Mouse (Mus musculus) testis, postnatal 14 days (tissue): ENCODE measurements at regions not wholly inside any gene's neighbourhood (a gene's known extent, or its start where the extent isn't known, plus 50 kb on each side); places are given as distances from the start of the nearest gene placed in this dataset.
"Not testable (repeated sequence)": the region's sequence is repeated elsewhere in the genome, so short reads cannot be mapped to it uniquely, and the experiment has no call there.

Source experiments
- DNase-seq: peaks from one replicate; pipeline ENCODE4 v3.0.0; 2021; ENCODE audit warnings: low spot score

DNA sequence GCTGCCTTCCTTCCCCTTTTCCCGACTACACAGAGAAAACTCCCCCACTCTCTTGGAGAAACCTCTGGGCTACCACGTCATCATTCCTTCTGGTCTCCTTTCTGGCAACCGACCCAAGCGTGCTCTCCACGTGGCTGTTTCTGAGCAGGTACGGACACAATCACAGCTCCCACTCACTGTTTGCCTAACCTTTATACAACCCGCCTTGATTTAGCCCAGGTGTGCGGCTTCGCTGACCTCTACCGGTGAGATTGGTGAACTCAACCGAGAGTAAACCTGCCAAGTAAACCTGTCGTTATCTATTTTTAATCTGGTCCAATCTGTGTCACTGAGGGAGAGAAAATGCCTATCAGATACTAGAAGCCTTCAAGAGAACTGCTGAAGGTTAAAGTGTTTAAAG, 142.7 kb upstream of the Gnai1 start:
- no peak for DNase-seq

DNA sequence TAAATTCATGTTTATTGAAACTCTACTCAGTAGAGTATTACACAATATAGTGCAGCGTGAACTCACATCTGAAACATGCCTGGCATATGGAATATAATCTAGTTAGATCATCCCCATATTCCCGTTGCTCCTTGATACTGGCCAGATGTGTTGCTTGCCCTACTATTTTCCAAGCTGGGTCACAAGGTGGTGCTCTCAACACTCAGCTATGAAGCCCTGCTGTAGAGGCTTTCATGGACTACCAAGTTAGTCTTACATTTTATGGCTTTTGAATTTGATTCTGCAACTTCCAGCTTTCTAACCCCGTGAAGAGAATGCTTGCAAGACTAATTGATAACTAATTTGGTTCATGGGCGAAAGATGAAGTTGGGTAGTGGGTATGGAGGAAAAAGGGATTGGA, 134.2 kb upstream of the Gnai1 start:
- DNase-seq: no peak

DNA sequence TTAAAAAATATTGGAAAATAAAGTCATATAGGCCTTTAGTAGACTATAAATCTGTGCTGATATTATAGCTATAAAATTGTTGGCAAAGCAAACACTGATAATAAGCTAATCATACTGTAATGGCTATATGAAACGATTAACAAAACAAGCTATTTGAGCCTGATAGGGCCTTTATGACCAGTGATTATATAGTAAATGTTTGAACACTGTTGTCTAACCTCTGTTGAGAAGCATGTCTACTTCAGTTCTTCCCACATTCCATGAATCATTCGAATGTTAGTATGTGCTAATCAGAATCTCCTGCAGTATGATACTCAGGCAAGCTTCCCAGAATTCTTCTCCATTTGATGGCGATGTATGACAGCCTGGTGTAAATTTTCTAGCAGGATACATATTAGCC, 129.6 kb upstream of the Gnai1 start:
- no peak for DNase-seq

DNA sequence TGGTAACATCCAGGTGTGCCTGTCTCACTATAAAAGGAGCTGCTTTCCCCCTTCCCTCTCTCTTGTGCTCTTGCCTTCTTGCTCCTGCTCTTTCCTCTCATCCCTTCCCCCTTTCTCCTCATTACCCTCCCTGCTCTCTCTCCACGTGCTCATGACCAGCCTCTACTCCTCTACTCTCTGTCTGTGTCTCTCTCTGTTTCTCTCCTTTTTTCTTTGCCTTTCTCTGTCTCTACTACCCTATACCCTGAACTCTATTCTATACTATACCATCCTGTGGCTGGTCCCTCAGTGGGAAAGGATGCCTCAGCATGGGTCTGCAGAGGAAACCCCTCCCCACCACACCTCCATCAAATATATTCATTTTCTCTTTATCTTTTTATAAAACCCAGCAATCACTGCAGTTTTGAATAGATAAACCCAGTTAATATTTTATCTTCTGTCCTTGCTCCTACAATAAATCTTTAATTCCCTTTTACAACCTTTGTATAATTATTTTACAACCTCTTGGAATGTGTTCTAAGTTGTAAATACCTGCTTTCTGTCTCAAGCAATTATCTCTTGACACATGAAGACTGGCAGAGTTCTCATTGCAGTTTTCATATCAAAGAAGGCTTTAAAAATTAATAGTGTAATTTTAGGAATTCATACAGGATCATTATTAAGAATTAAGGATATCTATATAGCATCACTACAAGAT, 127.1 kb upstream of the Gnai1 start:
- DNase-seq: no peak

DNA sequence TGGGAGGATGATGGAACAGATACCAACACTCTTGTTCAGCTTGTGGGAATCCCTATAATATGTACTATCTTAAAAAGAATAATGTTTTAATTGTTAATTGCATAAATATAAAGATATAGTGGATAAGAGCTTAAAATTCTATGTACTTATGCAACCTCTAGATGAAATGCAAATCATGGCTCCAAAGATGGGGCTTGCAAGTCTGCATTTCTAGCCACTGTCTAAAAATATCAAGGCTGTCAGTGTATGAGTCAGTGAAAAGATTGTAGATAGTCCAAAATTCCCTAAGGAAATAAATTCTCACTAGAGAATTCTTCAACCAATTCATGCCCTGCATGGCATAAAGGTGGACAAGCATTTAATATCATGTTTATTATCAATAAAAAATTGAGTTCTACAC, 124.2 kb upstream of the Gnai1 start:
- no peak for DNase-seq

DNA sequence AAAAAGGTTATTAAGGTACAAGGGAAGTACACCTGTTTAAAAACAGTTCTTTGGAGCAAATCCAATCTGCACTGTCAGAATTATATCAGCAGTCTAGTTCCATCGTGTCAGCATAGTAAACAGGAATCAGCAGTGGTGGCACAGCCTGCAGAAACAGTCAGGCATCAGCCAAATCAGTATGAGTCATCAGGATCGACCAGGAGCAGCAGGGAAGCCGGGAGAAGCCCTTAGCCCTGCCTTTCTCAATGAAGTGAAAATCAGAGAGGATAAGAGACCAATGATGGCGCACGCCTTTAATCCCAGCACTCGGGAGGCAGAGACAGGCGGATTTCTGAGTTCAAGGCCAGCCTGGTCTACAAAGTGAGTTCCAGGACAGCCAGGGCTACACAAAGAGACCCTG, 118.3 kb upstream of the Gnai1 start:
- DNase-seq: no peak

DNA sequence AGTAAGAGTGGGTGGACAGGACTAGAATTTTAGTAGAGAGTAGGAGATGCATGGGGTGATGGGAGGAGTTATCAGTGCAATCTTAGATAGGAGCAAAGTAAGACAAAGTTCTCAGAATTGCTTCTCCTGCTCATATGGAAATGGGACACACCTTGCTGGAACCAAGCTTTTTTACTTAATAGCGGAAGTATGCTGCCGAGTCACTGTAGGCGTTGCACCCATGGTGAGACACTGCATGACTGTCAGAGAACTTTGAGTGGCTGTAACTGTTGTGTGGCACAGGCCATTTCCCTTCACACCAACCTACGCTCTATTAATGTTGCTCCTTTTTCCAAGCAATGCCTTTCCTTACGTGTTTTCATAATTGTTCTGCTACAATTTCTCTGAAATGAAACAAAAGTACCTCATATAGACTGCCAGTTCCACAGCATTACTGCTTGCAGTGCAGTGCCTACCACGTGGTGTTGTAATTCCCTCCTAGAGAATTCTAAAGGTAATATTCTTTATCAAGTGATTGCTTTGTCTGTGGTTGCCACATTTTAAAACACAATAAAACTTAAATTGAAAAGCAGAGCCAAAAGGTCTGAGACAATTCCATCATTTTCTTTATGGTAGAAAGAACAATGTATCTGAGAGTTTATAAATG, 117.3 kb upstream of the Gnai1 start:
- no peak for DNase-seq

DNA sequence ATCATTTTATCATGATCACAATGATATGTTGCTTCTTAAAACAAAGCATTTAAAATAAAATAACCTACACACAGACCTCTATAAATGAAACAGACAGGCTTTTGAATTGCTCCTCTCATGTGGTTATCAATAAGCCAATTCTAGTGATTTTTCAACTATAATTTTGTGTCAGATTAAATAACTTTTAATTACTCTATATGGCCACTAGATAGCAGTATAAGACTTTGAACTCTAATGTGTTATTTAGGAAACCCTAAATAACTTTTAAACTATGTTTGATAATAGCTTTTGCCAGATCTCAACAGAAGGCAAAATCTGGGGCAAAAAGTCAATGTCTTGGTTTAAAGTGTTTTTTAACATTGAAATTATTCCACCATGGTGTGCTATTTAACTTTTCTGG, 112.0 kb upstream of the Gnai1 start:
- DNase-seq: no peak

DNA sequence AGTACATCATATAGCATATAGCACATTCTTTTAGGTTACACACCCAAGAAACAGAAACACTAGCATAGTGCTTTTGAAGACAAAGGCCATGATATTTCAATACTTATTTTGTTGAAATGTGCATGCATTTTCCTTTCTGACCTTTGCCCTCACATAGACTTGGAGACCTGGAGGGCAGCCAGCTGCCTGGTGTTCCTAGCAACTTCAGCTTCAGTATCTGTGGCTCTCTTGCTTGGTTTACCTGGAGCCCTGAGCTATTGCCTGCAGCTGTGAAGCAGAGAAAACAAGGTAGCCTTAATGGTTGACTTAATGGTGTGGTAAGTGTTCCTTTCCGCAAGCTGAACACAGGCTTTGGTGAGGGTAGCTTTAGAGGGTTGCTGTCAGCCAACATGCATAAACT, 97.6 kb upstream of the Gnai1 start:
- no peak for DNase-seq

DNA sequence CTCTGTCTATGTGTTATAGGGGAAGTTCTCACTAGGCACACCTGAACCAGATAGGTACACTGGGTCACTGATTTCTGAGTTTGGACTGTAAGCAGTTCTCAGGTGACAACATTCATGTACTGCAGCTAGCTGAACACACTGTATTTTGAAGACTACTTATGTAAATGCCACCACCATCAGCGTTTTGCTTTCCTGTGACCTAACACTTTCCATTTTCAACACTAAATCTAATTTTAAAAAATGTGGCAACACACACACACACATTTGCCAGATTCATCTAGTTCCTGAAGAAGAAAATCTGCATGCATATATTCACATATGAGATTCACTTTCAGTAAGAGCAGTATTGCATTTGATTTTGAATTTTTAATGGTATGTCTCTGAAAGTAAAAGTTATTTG, 96.0 kb upstream of the Gnai1 start:
- DNase-seq: no peak

DNA sequence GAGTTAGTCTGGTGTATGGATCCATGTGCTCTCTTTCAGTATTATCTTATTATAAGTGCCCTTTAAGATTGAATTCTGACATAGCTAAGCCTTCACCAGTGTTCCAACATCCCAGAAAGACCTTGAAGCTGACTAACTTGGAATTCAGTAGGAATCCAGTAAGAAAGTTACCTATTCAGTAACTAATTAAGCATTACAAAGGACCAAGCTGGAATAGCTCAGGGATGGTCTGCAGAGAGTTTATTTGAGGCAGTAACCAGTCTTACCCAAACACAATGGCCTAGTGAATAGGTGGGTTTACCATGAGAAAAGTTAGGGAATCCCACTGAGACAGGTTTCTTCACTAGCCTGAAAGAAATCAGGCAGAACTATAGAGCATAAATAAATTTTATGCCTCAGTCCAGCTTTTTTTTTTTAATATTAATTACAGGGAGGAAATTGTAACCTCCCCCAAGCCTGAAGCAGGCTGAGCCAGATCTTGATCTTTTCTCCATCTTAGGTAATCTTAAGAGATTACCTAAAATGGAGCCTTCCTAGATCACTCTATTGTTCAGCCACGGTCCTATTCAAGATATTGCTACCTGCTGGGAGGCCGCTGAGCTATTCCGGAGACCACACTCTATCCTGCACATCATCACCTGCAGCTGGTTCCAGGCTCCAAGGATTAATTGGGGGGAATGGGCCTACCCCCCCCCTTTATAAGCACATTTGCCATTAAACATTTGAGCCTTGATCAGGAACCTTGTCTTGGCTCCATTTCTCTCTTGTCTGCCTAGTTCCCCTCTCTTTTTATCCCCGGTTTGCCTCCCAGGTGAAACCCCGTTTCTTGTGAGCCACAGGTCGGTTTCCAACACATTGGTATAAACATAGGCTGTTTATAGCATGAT, 93.0 kb upstream of the Gnai1 start:
- DNase-seq: not testable (repeated sequence)

DNA sequence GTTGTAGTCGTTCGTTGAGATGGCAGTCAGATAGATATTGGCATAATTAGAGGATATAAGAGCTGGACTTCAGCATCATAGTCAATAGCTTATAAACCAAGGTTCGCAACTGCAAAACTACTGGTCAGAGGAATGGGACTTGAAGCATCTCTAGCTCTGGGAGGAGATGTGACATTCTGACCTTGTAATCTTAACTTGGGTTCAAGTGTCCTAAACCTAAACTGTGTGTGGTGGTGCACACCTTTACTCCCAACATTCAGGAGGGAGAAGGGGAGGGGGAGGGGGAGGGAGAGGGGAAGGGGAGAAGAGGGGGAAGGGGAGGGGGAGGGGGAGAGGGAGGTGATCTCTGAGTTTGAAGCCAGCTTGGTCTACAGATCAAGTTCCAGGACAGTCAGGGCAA, 89.1 kb upstream of the Gnai1 start:
- DNase-seq: no peak

DNA sequence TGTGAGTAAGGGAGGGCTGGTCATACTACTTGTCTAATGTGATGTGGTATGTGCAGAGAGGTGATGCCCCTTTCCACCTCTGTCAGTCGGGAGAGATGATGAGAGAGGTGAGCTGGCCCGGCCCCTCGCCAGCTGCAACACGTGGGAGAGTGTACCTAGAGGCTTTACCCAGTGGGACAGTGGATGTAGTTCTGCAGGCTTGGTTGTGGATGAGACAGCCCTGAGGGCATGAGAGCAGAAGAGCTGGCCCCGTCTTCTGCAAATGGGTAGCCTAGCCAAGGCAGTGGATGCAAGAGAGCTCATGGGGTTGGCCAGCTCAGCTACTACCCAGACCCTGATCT, 88.1 kb upstream of the Gnai1 start:
- no peak for DNase-seq

DNA sequence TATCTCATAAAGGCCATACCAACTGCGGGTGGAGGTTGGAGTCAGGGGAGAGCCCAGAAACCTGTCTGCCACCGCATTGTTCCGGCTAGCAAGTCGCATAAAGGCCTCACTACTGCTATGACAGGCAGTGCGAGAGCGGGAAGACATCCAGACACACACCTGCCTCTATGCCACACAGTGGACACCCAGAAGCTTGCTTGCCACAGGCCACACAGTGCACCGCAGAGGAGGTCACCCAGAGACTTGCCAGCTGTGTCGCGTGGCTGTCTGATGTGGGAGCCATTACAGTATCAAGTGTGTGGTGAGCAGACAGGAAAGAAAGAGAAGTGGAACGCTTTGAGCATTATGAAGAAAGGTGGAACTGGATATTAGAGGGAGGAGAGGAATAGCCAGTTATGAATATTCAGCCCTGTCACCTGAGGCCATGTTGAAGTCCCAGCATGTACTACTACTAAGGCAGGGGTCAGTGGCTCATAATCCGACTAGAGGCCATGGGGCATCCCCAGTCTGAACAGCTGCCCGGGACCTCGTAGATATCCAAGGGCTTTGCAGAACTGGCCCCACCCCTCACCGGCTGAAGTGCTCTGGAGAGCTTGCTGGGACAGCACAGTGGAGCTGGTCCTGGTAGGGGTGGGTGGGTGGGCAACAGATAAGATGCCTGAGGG, 87.6 kb upstream of the Gnai1 start:
- DNase-seq: no peak

DNA sequence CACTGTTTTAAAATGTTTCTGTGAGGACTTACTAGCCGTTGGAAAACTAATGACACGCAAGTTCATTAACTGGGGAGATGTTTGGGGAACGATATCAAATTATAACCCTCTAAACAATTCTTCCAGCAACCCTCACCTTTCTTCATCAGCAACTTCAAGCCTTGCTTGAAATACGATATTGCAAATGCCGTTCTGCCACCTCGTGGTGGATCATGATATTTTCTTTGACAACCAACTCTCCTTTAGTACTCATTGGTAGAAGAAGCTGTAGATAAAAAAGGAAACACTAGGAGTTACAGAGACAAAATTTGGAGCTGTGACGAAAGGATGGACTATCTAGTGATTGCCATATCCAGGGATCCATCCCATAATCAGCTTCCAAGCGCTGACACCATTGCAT, 85.8 kb upstream of the Gnai1 start:
- peak; percentile 42 for DNase-seq

DNA sequence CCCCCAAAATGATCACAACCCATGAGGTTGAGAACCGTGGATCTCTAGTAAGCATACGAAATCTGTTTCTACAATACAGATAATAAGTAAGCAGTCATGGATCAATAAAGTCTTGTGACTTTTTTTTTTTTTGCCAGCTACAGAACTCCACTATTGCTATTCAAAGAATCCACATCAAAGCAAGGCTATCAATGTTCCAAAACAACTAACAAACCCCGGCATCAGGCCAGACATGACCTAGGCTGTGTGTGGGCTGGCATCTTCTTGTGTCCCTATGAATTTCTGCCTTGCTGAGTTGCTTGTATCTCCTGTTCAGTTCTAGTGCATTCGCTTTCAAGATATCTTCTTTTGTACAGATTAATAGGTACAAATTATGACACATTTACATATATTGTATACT, 79.8 kb upstream of the Gnai1 start:
- no peak for DNase-seq

DNA sequence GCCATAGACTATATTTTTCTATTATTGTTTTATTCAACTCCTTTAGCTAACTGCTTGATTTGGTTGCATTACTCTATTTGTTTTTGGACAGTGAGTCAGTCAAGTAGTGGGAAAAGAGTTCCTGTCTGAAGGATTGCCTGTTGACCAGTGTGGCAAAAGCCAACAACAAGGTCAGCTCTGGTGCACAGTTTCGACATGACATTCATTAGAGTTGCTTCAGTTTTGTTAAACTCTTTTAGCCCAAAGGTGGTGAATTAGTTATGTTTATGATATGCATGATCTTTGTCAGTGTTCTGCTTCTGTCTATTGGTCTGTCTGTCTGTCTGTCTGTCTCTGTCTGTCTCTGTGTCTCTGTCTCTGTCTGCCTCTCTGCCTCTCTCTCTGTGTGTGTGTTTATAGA, 79.1 kb upstream of the Gnai1 start:
- DNase-seq: no peak

DNA sequence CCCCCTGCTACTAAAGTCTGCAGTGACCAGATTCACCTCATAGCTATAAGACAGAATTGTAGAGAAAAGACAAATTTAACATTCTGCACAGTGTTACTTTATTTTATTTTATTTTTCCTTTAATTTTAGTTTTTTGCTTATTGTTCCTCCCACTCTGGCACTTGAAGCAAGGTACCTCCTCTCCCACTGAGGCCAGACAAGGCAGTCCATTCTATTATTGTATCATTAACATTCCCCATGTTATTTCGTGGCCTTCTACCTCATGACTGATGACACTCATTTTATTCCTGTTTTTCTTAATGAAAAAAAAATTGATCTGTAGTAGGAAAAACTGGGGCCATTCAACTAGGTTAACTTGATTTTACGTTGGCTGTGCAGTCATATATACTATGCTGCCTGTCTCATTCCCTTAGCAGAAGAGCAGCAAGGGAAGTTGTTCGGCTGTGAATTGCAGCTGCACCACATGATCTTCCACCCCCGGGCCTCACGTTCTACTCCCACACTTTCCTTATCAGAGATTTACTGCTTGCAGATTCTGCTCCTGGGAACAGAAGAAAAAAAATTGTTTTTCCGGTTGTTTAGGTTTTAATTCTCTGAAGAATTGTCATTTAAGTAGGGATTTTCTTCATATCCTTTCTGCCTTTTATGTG, 76.1 kb upstream of the Gnai1 start:
- DNase-seq: peak; percentile 15

DNA sequence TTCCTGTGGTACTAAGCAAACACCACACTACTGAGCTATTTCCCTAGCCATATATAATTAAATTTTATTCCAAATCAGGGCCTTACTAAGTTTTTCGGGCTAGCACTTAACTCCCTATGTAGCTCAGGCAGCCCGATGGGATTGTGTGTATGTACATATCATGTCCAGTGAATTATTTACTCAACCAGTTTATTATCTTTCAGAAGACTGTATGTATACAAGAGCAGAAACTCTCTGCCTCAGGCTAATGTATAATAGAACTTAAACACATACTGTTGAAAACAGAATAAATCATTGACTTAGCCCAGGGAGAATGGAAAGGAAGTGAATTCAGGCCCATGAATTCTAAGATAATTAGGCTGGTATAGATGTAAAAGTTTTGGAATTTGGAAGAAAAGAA, 74.1 kb upstream of the Gnai1 start:
- DNase-seq: no peak

DNA sequence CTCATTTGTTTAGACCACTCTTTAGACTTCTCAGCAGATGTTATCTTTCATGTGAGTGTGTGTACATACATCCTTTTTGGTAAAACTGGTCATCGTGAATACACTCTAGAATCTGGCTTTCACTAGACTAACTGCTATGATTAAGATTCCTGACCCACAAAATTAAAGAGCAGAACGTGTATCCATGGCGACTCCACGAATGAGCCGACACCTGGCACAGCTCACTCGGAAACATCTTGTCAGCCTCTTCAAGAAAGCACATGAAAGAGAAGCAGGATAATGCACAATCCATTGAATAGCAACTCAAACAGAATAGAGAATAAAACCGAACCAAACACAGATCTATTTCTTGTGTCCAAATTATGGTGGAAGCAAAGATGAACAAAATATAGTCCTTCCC, 73.1 kb upstream of the Gnai1 start:
- DNase-seq: no peak

DNA sequence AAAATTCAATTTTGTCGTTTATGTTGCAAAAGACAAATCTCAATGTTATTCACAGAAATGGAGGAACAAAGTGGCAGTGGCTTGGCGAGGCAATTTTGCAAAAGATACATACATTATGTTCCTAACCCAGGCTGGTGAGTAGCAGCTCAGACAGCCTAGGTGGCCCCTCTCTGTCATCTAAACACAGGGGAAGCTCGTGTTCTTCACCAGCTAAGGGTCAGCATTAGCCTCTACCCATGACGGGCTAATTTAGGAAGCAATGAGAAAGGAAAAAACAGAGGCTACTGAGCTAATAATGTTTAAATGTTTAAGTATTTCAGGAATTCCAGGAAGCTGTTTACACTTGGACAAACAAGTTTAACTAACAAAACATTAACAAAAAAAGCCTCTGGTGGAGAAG, 64.9 kb upstream of the Gnai1 start:
- no peak for DNase-seq

DNA sequence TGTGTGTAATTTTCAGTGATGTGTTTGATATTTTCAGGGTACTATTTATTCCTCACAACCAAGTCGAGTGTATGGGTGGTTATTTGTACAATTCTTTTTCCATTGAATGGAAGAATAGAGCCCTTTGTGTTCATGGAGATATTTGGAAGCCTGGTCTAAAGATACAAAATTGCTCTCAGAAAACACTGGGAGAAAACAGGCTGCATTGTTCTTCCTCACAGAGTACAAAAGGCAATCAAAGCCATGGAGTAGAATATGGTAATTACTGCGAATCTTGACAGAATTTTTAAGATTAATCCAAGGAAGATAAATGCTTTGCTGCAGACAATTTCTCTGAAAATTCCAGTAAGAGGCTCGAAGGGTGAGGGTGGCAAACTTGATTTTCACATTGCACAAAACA, 54.7 kb upstream of the Gnai1 start:
- DNase-seq: peak; percentile 7
